Mouse (Mus musculus): ENCODE measurements around the gene Hist1h4i.

The Hist1h4i gene

GRCm38 (mm10) chr13:22014411-22014845 lies 26.7 kb downstream of the Hist1h4i start:
- in situ Hi-C loops (cut with MboI, MseI), result no loop called here

GRCm38 (mm10) chr13:22013716-22014115 lies 27.4 kb downstream of the Hist1h4i start:
- in situ Hi-C loops (cut with MboI, MseI), result no loop called here

- in situ Hi-C loops (cut with MboI, MseI), result no loop called here
These were observed 31.5 kb downstream of the Hist1h4i start, which contains the start of gene Prss16 for GRCm38 (mm10) chr13:22009642-22010041. TSS of gene Prss16 (minus strand) at chr13:22009742.

- in situ Hi-C loops (cut with MboI, MseI), result no loop called here
These were observed 32.5 kb downstream of the Hist1h4i start for GRCm38 (mm10) chr13:22008707-22009106.

GRCm38 (mm10) chr13:22007872-22008271 lies 33.3 kb downstream of the Hist1h4i start:
- in situ Hi-C loops (cut with MboI, MseI), result no loop called here

- in situ Hi-C loops (cut with MboI, MseI), result no loop called here
These were observed 34.0 kb downstream of the Hist1h4i start for GRCm38 (mm10) chr13:22007121-22007510.

- in situ Hi-C loops (cut with MboI, MseI), result no loop called here
These were observed 34.6 kb downstream of the Hist1h4i start for GRCm38 (mm10) chr13:22006334-22007120.

- in situ Hi-C loops (cut with MboI, MseI), result no loop called here
These were observed 35.4 kb downstream of the Hist1h4i start for GRCm38 (mm10) chr13:22005605-22006333.

GRCm38 (mm10) chr13:22001823-22002222 lies 39.3 kb downstream of the Hist1h4i start:
- in situ Hi-C loops (cut with MboI, MseI), result no loop called here

GRCm38 (mm10) chr13:22001346-22001745 lies 39.8 kb downstream of the Hist1h4i start:
- in situ Hi-C loops (cut with MboI, MseI), result no loop called here

GRCm38 (mm10) chr13:21999147-21999546 lies 42.0 kb downstream of the Hist1h4i start:
- in situ Hi-C loops (cut with MboI, MseI), result no loop called here

- in situ Hi-C loops (cut with MboI, MseI), result no loop called here
These were observed 42.8 kb downstream of the Hist1h4i start for GRCm38 (mm10) chr13:21998412-21998811.

GRCm38 (mm10) chr13:21997821-21998220 lies 43.3 kb downstream of the Hist1h4i start:
- in situ Hi-C loops (cut with MboI, MseI), result no loop called here

- in situ Hi-C loops (cut with MboI, MseI), result no loop called here
These were observed 43.9 kb downstream of the Hist1h4i start for GRCm38 (mm10) chr13:21997201-21997820.

GRCm38 (mm10) chr13:21996840-21997185 lies 44.3 kb downstream of the Hist1h4i start:
- in situ Hi-C loops (cut with MboI, MseI), result no loop called here

- in situ Hi-C loops (cut with MboI, MseI), result no loop called here
These were observed 44.9 kb downstream of the Hist1h4i start for GRCm38 (mm10) chr13:21996101-21996839.

- in situ Hi-C loops (cut with MboI, MseI), result no loop called here
These were observed 45.7 kb downstream of the Hist1h4i start for GRCm38 (mm10) chr13:21995331-21995914.

- in situ Hi-C loops (cut with MboI, MseI), result no loop called here
These were observed 46.3 kb downstream of the Hist1h4i start for GRCm38 (mm10) chr13:21994896-21995295.

GRCm38 (mm10) chr13:21993957-21994738 lies 47.0 kb downstream of the Hist1h4i start:
- in situ Hi-C loops (cut with MboI, MseI), result no loop called here

GRCm38 (mm10) chr13:21992550-21992949 lies 48.6 kb downstream of the Hist1h4i start:
- in situ Hi-C loops (cut with MboI, MseI), result no loop called here

Measured in regulatory T cell (primary cell).